Mouse (Mus musculus) brain, embryonic 14.5 days (tissue): ENCODE data around the gene Aldh4a1. TPM values are rescaled to one million over a fixed set of nuclear protein-coding genes. Genes with fewer than 3 reads are reported as not detected.

Experiments used
- DNase-seq: peaks from one replicate; pipeline ENCODE4 v3.0.0-alpha.2; 2011; ENCODE audit warnings: low read depth
- CTCF ChIP-seq: fragments of 200-500 bp; IDR thresholded peaks from 2 replicates; pipeline ENCODE4 v1.5.1; 2012; ENCODE audit warnings: inconsistent platforms, mild to moderate bottlenecking, moderate library complexity, borderline replicate concordance; ENCODE audit not compliant: insufficient read depth, insufficient read length; ENCODE audit errors: extremely low read depth
- POLR2A ChIP-seq: fragments of 200-500 bp; IDR thresholded peaks from 2 replicates; pipeline ENCODE4 v1.6.1; 2012; ENCODE audit warnings: mild to moderate bottlenecking, inconsistent platforms, borderline replicate concordance; ENCODE audit not compliant: poor library complexity, insufficient read depth, insufficient read length, severe bottlenecking; ENCODE audit errors: extremely low read depth
- polyA plus RNA-seq: library from polyadenylated mRNA; depleted of rRNA; stranded (reverse); fragments of >200 nt; gene quantifications from 2 replicates; pipeline ENCODE4 v1.2.3, GENCODE M21; 2012

Gene Aldh4a1
- polyA plus RNA-seq, 1 experiment: 24.2 TPM

GRCm38 (mm10) chr4:139581427-139582051 lies 41.1 kb upstream of the Aldh4a1 start:
- peak; percentile 26 for DNase-seq
- TF ChIP-seq POLR2A (no peak), CTCF (no peak)

GRCm38 (mm10) chr4:139582346-139582745 lies 40.3 kb upstream of the Aldh4a1 start:
- no peak for TF ChIP-seq CTCF
- DNase-seq: no peak

DNA sequence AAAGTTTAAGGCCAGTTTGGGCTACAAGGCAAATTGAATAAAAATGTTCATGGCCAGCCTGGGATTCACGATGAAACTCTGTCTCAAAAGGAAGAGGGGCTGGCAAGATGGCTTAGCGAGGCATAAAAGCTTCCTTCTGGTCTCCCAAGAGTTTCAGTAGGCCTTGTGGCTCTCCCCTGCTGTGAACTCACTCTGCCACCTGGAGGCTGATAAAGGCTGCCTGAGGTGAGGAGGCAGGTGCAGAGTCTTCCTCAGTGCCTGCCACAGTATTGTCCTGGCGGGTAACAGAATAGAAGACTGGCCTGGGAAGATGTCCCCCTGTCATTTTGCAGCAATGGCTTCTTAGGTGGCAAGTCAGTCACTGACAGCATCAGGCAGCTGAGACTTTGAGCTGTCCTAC lies 39.8 kb upstream of the Aldh4a1 start:
- DNase-seq: no peak
- no peak for TF ChIP-seq CTCF
- TF ChIP-seq POLR2A: no peak

DNA sequence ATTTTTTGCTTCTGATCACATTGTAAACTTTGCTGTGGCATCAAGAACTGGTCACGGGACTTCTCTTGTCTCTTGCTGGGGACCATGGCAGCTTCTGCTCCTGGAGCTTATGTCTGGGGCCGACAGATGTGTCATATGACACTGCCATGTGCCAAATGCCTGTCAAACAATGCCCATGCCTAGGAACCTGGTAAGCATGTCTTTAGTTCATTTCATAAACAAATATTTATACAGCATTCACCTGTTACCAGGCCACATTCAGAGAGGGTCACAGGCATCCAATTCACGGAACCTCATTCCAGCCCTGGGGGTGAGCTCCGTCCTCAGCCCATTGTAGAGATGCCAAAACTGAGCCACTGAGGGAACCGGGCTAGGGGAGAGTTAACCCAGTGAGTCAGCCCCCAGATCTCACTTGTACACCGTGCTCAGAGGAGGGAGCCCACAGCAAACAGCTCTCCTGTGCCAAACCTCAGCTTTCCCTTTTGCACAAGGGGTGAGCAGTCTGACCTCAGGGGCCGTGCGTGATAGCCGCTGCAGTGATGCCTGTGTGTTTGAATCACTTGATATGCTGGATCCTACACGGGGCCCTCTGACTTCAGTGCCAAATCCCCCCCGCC lies 38.9 kb upstream of the Aldh4a1 start:
- no peak for DNase-seq
- TF ChIP-seq CTCF (no peak), POLR2A (no peak)

DNA sequence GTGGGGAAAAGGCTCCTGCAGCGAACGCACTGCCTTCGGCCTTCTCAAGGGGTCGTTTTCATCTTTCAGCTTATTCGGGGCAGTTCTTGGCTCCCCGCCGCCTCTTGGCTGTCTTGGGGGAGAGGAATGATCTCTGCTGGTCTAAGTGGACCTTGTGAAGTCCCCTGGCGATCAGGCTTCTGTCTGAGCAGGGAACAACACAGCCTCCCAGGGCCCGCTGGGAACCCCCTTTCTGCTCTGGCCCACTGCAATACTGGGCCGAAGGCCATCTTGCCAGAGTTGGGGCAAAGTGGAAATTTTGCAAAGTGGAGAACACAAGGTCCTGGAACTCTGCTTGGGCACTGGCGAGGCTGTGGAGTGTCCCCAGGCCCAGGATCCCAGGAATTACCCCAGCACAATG lies 38.0 kb upstream of the Aldh4a1 start:
- no peak for TF ChIP-seq POLR2A
- TF ChIP-seq CTCF: no peak
- DNase-seq: no peak

- DNase-seq: no peak
- no peak for TF ChIP-seq CTCF
- no peak for TF ChIP-seq POLR2A
These were observed 37.0 kb upstream of the Aldh4a1 start for GRCm38 (mm10) chr4:139585713-139586112.

DNA sequence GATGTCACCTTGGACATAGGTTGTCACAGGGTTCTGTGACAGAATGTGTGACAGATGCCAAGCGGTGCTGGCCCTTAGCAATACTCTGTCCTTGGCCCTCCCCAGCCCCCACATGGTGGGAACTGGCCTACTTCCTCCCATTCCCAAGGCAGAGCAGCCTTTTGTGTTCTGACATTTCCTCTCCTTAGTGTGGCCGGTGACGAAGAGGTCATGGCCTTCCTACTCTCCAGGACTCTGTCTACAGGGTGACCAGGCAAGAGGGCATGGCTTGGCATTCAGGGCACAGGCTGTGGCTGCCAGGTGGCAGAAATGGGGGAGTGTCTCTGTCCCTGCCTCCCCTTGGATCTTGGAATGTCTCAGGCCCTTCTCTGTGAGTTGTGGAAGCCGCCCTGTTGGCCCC lies 35.3 kb upstream of the Aldh4a1 start:
- DNase-seq: no peak
- TF ChIP-seq POLR2A (no peak), CTCF (no peak)

GRCm38 (mm10) chr4:139587773-139588172 lies 34.9 kb upstream of the Aldh4a1 start:
- DNase-seq: no peak
- TF ChIP-seq POLR2A: no peak
- TF ChIP-seq CTCF: no peak

DNA sequence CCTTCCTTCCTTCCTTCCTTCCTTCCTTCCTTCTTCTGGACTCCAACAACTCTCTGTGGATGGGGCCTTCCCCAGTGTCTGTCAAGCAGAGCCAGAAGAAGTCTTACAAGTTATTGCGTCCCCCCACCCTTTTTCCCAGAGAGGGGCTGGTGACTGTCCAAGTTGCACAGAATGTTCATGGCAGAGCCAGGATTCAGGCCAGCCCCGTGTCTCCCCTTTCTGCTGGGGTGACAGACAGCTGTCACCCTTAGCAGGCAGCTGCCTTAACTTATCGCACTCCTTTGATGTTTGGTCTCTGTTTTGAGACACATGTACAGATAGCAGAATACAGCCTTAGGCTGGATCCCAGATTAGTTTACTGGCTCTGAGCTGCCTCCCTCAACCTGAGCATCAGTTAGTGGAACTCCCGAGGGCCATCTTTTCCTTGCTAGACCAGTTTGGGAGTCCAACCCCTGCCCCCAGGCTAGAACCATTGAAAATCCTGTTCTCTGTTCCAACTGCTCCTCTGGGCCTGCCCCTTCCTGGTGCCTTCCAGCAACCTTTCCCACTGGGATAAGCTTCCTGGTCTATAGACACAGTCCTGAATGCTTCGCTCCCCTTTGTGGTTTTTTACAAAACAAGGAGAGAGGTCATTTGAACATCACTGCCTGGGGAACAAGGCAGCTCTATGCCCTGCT lies 33.2 kb upstream of the Aldh4a1 start:
- peak; percentile 24 for DNase-seq
- no peak for TF ChIP-seq CTCF
- TF ChIP-seq POLR2A: no peak

DNA sequence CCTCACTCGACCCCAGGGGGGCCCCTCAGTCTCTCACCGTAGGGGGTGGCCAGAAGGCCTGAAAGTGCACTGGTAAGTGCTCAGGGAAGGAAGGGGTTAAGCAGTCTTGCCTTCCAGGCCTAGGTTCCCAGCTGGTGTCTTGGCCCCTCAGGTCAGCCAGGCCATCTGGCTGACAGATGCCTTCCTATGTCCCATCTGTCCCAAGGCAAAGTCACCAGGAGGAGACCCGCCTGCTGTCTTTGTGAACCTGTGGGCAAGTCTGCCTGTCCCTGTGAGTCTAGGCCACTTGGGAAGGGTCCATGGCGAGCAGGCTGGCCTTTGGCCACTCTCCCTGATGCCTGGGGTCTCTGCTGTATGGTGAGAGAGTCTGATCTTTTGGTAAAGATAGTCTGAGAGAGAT lies 32.2 kb upstream of the Aldh4a1 start:
- DNase-seq: peak; percentile 66

GRCm38 (mm10) chr4:139592895-139593294 lies 29.8 kb upstream of the Aldh4a1 start:
- TF ChIP-seq CTCF (no peak), POLR2A (no peak)
- no peak for DNase-seq

More for the DNA sequence above, 32.2 kb upstream of the Aldh4a1 start:
- TF ChIP-seq CTCF: no peak
- no peak for TF ChIP-seq POLR2A

- DNase-seq: no peak
- TF ChIP-seq POLR2A (no peak), CTCF (no peak)
These were observed 29.3 kb upstream of the Aldh4a1 start for GRCm38 (mm10) chr4:139593383-139593782.

DNA sequence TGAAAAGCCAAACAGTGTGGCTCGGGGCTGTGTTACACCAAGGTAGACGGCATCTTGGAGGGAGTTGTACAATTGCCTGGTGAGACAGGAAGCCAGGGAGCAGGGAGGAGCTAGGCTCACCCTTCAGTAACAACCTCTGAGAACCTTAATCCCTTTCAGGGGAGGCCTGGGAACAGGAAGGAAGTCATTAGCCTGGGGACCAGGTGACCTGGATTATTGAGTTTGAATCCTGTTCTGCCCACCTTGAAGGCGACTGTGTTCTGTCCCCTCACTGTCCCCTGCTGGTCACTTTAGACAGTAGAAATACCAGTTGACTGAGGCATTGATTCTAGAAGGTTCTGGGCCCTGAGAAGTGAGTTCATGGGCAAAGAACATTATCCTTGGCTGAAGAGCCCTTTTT lies 28.6 kb upstream of the Aldh4a1 start:
- no peak for TF ChIP-seq CTCF
- no peak for TF ChIP-seq POLR2A
- DNase-seq: no peak
